Mouse (Mus musculus) frontal cortex, postnatal 14 days (tissue): Measurements from ENCODE around the gene T2.
"Not testable (repeated sequence)": the region's sequence is repeated elsewhere in the genome, so short reads cannot be mapped to it uniquely, and the experiment has no call there.

Experiments used
- DNase-seq, 2 experiments: peaks; one replicate each; pipeline ENCODE4 v3.0.0; 2022; ENCODE audit warnings: low spot score in 2 of 2

T2 gene

DNA sequence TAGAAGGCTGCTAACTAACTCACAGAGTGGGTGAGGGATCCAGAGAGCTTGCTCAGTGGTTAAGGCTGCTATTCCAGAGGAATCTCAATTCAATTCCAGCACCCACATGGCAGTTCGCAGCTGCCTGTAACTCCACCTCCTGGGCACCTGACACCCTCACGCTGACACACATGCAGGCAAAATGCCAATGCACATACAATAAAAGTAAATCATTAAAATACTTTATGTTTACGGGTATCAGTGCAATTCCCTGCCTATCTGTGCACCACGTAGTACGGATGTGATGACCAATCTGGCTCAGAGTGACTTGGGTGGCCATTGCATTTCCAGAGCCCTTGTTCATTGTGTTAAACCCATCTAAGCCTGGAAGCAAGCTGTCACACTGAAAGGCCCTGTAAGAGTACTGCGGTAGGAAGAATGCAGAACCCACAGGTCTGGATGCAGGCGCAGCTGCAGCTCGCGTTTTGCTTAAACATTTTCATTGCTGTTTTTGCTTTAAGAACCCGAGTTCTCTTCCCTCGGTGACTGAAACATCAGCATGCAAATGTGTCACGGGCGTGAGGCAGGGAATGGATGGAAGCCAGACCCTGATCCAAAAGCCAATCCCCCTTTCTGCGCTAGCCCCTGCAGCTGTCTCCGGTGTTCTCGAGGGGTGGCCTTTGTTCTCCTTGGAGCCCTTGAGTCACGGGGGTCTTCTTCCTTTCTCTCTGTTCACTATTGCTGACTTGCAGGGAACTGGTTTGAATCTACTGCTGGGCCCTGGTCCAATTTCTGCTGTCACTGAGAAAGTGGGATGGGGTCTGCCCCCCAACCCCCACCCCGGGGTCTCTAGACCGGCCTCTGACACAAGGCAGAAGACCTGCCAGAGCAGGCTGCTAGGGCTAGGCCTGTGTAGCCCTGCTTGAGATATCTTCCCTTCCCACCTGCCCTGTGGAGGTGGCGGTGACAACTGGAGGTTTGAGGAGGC, 12.0 kb downstream of the T2 start:
- peak in 1 of 2 experiments; percentile 45 for DNase-seq

DNA sequence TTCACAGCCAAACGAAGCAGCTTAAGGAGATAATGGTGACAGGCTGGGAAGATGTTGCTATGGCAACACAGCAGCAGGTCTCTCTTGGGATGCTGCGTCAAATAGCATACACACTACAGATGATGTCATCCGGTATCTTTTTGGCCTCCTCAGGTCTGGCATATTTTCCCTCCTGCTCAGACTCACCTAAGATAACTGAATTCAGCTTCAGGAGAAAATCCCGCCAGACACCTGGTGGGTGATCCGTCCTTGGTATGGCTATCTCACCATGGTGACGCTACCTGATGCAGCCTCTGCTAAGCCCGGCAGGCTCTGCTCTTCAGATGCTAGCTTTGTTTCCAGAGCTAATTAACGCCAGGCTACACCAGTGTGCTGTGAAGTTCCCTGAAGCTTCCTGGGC, 12.8 kb downstream of the T2 start:
- peak; percentile 41 to 62 for DNase-seq

DNA sequence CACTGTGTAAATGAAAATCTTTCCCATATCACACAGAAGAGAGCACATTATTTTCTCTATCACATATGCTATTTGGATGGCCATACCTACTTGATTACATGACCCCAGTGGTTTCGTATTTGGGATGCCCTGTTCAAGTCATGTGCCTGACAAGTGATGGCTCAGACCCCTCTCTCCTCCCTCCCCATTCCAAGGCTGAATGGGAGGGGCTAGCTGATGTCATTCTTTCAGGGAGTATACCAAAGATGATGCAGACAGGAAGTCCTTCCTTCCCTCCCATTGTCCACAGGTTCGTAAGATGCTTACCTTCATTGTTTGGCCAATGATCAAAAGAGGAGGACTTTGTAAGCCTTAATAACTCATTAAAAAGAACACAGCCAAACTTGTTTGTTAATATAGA, 13.4 kb downstream of the T2 start:
- no peak for DNase-seq

- DNase-seq = no peak
Measured at GRCm38 (mm10) chr17:8370634-8371229, 14.9 kb downstream of the T2 start.

GRCm38 (mm10) chr17:8371834-8372233, 16.0 kb downstream of the T2 start:
- DNase-seq = peak; percentile 74 to 84

GRCm38 (mm10) chr17:8372286-8373046, 16.7 kb downstream of the T2 start:
- peak; percentile 74 to 79 for DNase-seq

GRCm38 (mm10) chr17:8377298-8377697, 21.5 kb downstream of the T2 start:
- DNase-seq = no peak

DNA sequence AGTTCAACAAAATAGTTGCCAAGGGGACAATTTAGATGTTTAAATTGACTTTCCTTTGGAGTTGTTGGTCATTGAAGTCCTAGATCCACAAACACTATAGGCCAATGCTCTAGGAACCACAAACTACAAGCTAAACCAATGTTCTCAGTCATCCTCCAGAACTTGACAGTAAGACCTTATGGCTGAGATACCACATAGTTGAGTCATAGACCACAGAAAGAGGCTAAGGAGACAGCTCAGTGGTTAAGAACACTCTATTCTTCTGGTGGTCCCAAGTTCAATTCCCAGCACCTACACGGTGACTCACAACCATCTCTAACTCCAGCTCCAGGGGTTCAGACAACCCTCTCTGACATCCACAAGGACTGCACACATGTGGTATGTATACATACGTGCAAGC, 29.6 kb downstream of the T2 start:
- no peak for DNase-seq

- DNase-seq = peak in 1 of 2 experiments; percentile 47
Measured at GRCm38 (mm10) chr17:8388463-8388862, 32.7 kb downstream of the T2 start.

- peak in 1 of 2 experiments; percentile 15 for DNase-seq
Measured at GRCm38 (mm10) chr17:8388990-8389789, 33.4 kb downstream of the T2 start.

DNA sequence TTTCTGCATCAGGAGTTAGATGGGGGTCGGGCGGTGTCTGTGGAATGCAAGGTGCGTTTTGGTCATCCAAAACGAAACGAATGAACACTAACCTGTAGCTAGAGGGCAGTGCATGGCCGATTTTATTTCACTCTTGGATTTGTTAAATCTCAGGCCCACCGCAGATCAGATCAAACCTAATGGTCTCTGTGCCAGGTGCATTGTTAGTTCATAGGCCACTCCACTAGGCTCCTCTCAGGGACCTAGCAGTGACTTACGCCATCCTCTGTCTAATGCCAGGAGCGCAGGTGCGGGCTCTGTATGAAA, 34.0 kb downstream of the T2 start:
- DNase-seq = no peak

DNA sequence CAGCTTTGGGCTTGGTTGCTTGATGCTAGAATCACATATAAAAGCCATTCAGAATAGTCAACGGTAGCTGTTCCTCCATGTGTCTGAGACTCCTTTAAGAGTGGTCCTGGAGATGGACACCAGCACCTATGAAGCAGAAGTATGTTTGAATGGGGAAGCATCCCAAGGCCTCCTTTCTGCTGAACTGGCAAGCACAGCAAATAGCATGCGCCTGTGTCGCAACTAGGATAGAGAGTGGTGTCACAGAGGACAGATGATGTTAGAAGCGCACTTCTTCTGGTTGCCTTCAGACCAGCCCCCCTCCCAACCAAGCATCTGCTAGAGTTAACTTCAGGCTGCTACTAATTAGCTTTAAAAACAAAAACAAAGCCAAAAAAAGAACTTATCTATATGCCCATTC, 34.7 kb downstream of the T2 start:
- DNase-seq = no peak

DNA sequence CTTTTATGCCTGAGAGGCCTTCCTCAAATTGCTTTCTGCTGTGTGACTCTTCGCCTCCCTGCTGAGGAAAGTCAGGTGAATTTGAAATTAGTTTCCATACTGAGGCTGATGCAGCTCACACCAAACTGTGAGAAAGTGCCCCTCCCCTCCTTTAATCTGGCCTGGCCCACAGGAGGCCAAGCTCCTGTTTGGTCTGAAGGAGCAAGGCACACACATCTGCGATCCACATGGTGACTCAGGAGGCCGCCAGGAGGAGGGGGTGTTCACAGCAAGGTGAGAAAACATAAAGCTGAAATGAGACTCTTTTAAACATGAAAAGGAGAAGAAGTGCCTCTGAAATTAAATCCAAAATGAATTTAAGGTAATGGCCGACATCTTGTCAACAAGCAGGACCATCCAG, 40.6 kb downstream of the T2 start:
- no peak for DNase-seq

GRCm38 (mm10) chr17:8397946-8398345, 42.2 kb downstream of the T2 start:
- DNase-seq = no peak

- DNase-seq = not testable (repeated sequence)
Measured at GRCm38 (mm10) chr17:8403932-8404331, 48.1 kb downstream of the T2 start.

- DNase-seq = no peak
Measured at GRCm38 (mm10) chr17:8406285-8406684, 50.5 kb downstream of the T2 start.

DNA sequence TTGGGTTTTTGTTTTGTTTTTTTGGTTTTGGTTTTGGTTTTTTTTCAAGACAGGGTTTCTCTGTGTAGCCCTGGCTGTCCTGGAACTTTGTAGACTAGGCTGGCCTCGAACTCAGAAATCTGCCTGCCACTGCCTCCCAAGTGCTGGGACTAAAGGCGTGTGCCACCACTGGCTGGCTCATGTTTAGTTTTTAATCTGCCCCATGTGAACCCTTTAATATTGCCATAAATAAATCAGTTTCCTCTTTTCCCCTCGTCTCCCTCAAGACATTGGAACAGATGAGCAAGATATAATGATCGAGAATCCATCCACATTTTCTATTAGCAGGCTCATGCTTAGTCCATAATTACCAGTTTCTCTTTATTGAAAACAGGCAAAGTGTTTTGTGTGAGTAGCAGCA, 52.2 kb downstream of the T2 start:
- not testable (repeated sequence) for DNase-seq

GRCm38 (mm10) chr17:8408589-8409295, 53.0 kb downstream of the T2 start:
- DNase-seq = no peak

GRCm38 (mm10) chr17:8410330-8410729, 54.5 kb downstream of the T2 start:
- DNase-seq = no peak

GRCm38 (mm10) chr17:8413656-8414055, 57.9 kb downstream of the T2 start:
- DNase-seq = no peak

DNA sequence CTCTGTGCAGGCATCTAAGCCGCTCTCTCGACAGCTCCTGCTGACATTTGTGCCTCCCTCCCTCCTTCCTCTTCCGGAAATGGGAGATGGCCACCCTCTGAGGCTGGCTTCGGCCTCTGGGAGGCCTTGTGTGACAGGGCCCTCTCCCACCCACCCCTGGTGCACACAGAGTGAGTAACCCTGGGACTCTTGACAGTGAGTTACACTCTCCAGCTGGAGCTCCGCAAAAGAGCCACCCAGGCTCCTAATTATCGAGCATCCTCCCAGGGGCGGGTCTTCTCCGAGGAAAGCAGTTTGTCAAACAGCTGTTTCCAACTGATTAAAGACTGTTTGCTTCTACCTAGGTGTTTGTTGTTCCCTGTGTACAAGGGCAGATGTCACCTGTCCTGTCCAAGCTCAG, 59.7 kb downstream of the T2 start:
- no peak for DNase-seq
